Mouse (Mus musculus) neural tube, postnatal 0 days (tissue): Measurements from ENCODE around the gene Gins1. TPM values are rescaled to one million over a fixed set of nuclear protein-coding genes. Genes with fewer than 3 reads are reported as not detected.

Source experiments
- polyA plus RNA-seq: library from polyadenylated mRNA; unstranded; fragments of >200 nt; fragmentation: Nextera tagmentation; extraction: Ambion mirVana; gene quantifications from 2 replicates; pipeline ENCODE4 v1.2.1, GENCODE M21; 2015

Gene Gins1
- 6.4 and 7.5 TPM in 2 replicates for polyA plus RNA-seq

GRCm38 (mm10) chr2:150904936-150905450, at the start of gene Gins1:
Gins1 (plus strand) TSS chr2:150905400.

GRCm38 (mm10) chr2:150904272-150904935, 796 bp upstream of the Gins1 start, which contains the start of gene Abhd12:
Abhd12 (minus strand) TSS chr2:150904741.

Other genes with a start within 250 kb of the Gins1 start
- 14.0 and 14.2 TPM in 2 replicates for gene Acss1, start 236.9 kb upstream of the Gins1 start, polyA plus RNA-seq
- 0.14 and 0.19 TPM in 2 replicates for gene Vsx1, start 216.0 kb upstream of the Gins1 start, polyA plus RNA-seq
- gene Entpd6, start 156.4 kb upstream of the Gins1 start, polyA plus RNA-seq, result 75.2 and 82.5 TPM in 2 replicates
- gene Pygb, start 118.7 kb upstream of the Gins1 start, polyA plus RNA-seq, result 196 and 209 TPM in 2 replicates
- 175 and 184 TPM in 2 replicates for gene Abhd12, start 659 bp upstream of the Gins1 start, polyA plus RNA-seq
- gene Ninl, start 134.0 kb downstream of the Gins1 start, polyA plus RNA-seq, result 2.1 and 2.9 TPM in 2 replicates
- gene Nanp, start 134.0 kb downstream of the Gins1 start, polyA plus RNA-seq, result 38.8 and 39.1 TPM in 2 replicates
- not detected in 2 replicates for gene Gm14151, start 186.9 kb downstream of the Gins1 start, polyA plus RNA-seq
- gene Gm14147, start 192.8 kb downstream of the Gins1 start, polyA plus RNA-seq, result not detected in 2 replicates